Mouse (Mus musculus): ENCODE data around the gene Tpd52l1. TPM values are rescaled to one million over a fixed set of nuclear protein-coding genes. Genes with fewer than 3 reads are reported as not detected.

The Tpd52l1 gene
- total RNA-seq (2023): not detected

GRCm38 (mm10) chr10:31445291-31446124, at the start of gene Tpd52l1:
Gene Tpd52l1, minus strand, starts transcription at chr10:31445958.

GRCm38 (mm10) chr10:31312865-31313848, 132.6 kb downstream of the Tpd52l1 start, which contains the start of gene Hddc2:
Gene Hddc2, plus strand, starts transcription at chr10:31313383.

Other genes with a start within 250 kb of the Tpd52l1 start
- 32.0 TPM for gene Hddc2, start 132.6 kb downstream of the Tpd52l1 start, total RNA-seq (2023)
- not detected for gene Rnf217, start 163.2 kb upstream of the Tpd52l1 start, total RNA-seq (2023)